Comparison of ENCODE assay signal across 7 mouse cellular contexts in the genomic region with DNA sequence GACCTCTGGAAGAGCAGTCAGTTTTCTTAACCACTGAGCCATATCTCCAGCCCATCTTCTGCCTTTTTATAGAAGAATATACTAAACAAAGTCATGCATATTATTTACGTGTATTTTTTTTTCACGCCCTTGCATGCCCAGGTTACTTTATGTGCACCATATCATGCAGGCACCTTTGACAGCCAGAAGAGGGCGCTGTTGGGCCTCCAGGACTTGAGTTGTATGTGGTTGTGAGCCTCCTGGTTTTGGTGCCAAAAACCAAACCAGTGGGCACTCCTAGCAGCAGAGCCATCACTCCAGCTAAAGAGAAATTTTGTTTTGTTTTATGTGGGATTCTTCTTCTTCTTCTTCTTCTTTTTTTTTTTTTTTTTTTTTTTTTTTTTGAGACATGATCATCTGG.
A peak's percentile ranks its signal among the peaks of the same experiment; 100 is the strongest.
DNase-seq lines count a peak whose midpoint lies in the region.

No protein-coding gene starts in this region.

- DNase-seq in kidney, postnatal 10 days = peak; percentile 37
- DNase-seq in kidney, adult 11 months = no peak
- DNase-seq in B cell, adult 2 months = peak; percentile 67 to 69
- DNase-seq in ES-CJ7 (ENCODE audit: low read depth, low spot score) (peak; percentile 51), MN1 (ENCODE audit: low spot score) (no peak)
- DNase-seq in induced T-regulatory cell, adult 2 months (ENCODE audit: low read depth) = peak; percentile 79
- no peak for DNase-seq in ovary, postnatal 14 days (ENCODE audit: low spot score)

Comparison
In these comparisons a context has a peak if more than half of its experiments do, and no peak if none do; other contexts are left out.
1. DNase-seq: peak in kidney, postnatal 10 days (single experiment), B cell, adult 2 months (2 of 2), ES-CJ7 (single experiment) and induced T-regulatory cell, adult 2 months (single experiment); none in kidney, adult 11 months (single experiment), MN1 (single experiment) and ovary, postnatal 14 days (single experiment).